Mouse (Mus musculus) midbrain, embryonic 11.5 days (tissue): Measurements from ENCODE around the gene Myd88. TPM values are rescaled to one million over a fixed set of nuclear protein-coding genes. Genes with fewer than 3 reads are reported as not detected.

Source experiments
- ATAC-seq: fragments of 200-750 bp; cut with Nextera tagmentation; 2 replicates; pipeline ENCODE4 v1.8.0; 2017; ENCODE audit warnings: moderate TSS enrichment, moderate library complexity; ENCODE audit not compliant: low FRiP score
- DNase-seq: peaks from one replicate; pipeline ENCODE4 v3.0.0; 2015; ENCODE audit warnings: low spot score; ENCODE audit errors: missing footprints
- H3K27ac ChIP-seq: fragments of 300-500 bp; sonication (generic); 2 replicates; pipeline ENCODE4 v1.5.1; 2014; ENCODE audit warnings: low read depth, low read length
- H3K27me3 ChIP-seq: fragments of 300-500 bp; sonication (generic); 2 replicates; pipeline ENCODE4 v1.6.1; 2014; ENCODE audit warnings: mild to moderate bottlenecking, low read length, moderate library complexity, mixed read lengths; ENCODE audit not compliant: control insufficient read depth, insufficient read depth
- H3K36me3 ChIP-seq: fragments of 300-500 bp; sonication (generic); 2 replicates; pipeline ENCODE4 v1.6.1; 2014; ENCODE audit warnings: mild to moderate bottlenecking, low read length, moderate library complexity, mixed read lengths; ENCODE audit not compliant: control insufficient read depth, insufficient read depth
- H3K4me1 ChIP-seq: fragments of 300-500 bp; sonication (generic); 2 replicates; pipeline ENCODE4 v1.6.1; 2014; ENCODE audit warnings: low read length; ENCODE audit not compliant: control insufficient read depth, insufficient read depth
- H3K4me2 ChIP-seq: fragments of 300-500 bp; sonication (generic); 2 replicates; pipeline ENCODE4 v1.6.1; 2014; ENCODE audit warnings: mild to moderate bottlenecking, moderate library complexity
- H3K4me3 ChIP-seq: fragments of 300-500 bp; sonication (generic); 2 replicates; pipeline ENCODE4 v1.5.1; 2014; ENCODE audit warnings: low read depth, low read length
- H3K9ac ChIP-seq: fragments of 300-500 bp; sonication (generic); 2 replicates; pipeline ENCODE4 v1.6.1; 2014; ENCODE audit warnings: low read length
- H3K9me3 ChIP-seq: fragments of 300-500 bp; sonication (generic); 2 replicates; pipeline ENCODE4 v1.6.1; 2016; ENCODE audit warnings: low read length; ENCODE audit not compliant: control insufficient read depth
- WGBS: fragments of 180-500 bp; shearing (Covaris S2); extraction: QIAGEN DNeasy Blood & Tissue Kit; methylation state at CpG from one replicate; pipeline ENCODE4 v1.1.7; 2014; 5-methylcytosine and 5-hydroxymethylcytosine counted together
- polyA plus RNA-seq: library from polyadenylated mRNA; unstranded; fragments of >200 nt; fragmentation: Nextera tagmentation; extraction: Ambion mirVana; gene quantifications from 2 replicates; pipeline ENCODE4 v1.2.1, GENCODE M21; 2014

Myd88 gene
- polyA plus RNA-seq, 1 experiment from 2014 or later = 7.6 TPM

DNA sequence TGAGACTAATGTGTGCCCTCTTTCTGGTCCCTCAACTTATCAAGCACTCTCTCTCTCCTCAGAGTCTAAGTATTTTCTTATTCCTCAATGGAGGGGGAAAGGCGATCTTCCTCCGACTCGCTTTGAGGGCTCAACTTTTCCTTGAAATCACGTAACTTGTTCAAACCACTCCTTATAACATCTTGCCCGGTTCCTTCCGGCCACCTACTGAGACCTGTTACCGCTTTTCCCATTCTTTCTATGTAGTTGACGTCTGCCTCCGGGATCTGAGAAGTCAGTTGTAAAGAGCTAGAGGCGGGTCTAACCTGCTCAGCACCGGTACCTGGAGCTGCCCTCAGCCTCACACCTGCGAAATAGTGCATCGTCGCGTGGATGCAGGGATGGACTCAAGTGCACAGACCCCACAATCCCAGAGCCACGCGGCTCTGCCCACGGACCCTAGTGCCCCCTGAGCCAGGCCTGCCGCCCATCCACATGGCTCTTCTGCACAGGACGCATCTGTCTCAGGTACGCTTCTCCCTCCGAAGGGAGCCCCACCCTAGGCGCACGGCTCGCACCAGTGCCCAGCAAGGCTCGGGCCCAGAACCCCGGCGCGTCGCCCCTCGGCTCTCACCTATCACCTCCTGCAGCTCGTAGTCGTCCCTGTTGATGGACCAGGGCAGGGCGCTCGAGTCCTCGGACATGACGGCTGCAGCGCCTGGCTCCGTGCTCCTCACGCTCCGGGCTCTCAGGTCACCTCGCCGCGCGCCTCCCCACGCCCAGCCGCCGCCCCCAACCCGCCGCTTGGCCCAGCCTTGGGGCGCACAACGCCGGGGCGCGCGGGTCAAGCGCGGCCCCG, 19.6 kb downstream of the Myd88 start:
- H3K27ac ChIP-seq = peak overlapping the region; percentile 83
- WGBS = under 1% methylated on average over 59 of the region's 59 CpGs
- ATAC-seq (peak; percentile 61), DNase-seq (peak; percentile 92)
- peak overlapping the region; percentile 87 for H3K4me3 ChIP-seq
- H3K27me3 ChIP-seq = no peaks in the 10 kb centered on the region
- peaks cover 8% of the 10 kb centered on the region for H3K4me1 ChIP-seq
- H3K36me3 ChIP-seq = no peaks in the 10 kb centered on the region
- H3K4me2 ChIP-seq = peak overlapping the region; percentile 69
- no peaks in the 10 kb centered on the region for H3K9me3 ChIP-seq
- peak overlapping the region; percentile 79 for H3K9ac ChIP-seq

DNA sequence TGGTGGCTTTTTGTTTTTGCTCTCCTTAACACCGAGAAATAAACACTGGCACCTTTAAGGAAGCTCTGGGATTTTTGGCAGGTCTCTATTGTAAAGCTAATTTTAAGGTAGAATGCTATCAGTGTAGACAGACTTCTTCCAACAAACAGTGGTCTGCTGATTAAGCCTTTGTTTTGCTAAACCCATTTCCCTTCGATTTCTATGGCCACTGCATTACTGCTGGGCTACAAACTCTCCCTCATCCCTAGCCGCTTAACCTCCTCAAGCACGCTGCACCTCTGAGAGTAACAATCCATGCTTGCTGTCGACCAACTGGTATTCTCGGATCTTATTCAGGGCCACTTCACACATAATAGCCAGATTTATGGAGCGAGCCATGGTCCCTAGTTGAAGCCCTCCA, 20.3 kb downstream of the Myd88 start:
- peak overlapping the region; percentile 79; the same call in 1 of the 2 replicates for H3K9ac ChIP-seq
- ATAC-seq (no peak), DNase-seq (no peak)
- peak overlapping the region; percentile 69 for H3K4me2 ChIP-seq
- H3K9me3 ChIP-seq = no peaks in the 10 kb centered on the region
- H3K27me3 ChIP-seq = no peaks in the 10 kb centered on the region
- no peak overlapping the region for H3K27ac ChIP-seq
- peak overlapping the region; percentile 87 for H3K4me3 ChIP-seq
- 11% methylated on average over 7 of the region's 7 CpGs for WGBS
- no peaks in the 10 kb centered on the region for H3K36me3 ChIP-seq
- H3K4me1 ChIP-seq = peaks cover 8% of the 10 kb centered on the region

DNA sequence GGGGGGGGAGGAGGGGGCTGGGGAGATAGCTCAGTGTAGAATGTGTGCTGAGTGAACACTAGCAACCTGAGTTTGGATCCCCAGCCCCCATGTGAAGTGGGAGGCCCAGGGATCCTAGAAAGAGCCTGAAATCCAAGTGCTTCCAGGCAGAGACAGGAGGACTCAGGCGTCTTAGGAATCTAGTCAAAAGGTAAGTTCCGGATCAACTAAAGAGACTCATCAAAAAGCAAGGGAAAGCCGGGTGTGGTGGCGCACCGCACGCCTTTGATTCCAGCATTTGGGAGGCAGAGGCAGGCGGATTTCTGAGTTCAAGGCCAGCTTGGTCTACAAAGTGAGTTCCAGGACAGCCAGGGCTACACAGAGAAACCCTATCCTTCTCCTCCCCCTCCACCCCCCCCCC, 20.8 kb downstream of the Myd88 start:
- H3K9ac ChIP-seq = no peak overlapping the region
- H3K9me3 ChIP-seq = no peaks in the 10 kb centered on the region
- DNase-seq (no peak), ATAC-seq (no peak)
- H3K4me1 ChIP-seq = peaks cover 8% of the 10 kb centered on the region
- H3K27ac ChIP-seq = no peak overlapping the region
- 77% methylated on average over 7 of the region's 7 CpGs for WGBS
- no peaks in the 10 kb centered on the region for H3K27me3 ChIP-seq
- peak overlapping the region; percentile 87 for H3K4me3 ChIP-seq
- no peaks in the 10 kb centered on the region for H3K36me3 ChIP-seq
- peak overlapping the region; percentile 69; the same call in 1 of the 2 replicates for H3K4me2 ChIP-seq

DNA sequence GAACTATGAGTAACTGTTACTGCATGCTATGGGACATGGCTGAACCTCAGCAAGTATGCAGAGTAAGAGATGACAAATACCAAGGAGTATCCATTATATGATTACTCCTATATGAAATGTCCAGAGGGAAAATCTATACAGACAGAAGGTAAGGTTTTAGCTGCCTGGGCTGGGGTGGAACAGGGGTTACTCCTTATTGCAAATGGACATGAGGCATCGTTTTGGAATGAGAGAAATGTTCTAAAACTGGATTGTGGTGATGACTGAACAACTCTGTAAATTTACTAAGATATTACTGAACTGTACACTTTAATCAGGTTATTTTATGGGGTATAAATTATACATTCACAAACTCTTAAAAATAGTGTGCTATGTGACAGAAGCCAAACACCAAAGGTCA, 22.3 kb downstream of the Myd88 start:
- H3K4me1 ChIP-seq = peaks cover 8% of the 10 kb centered on the region
- H3K9ac ChIP-seq = no peak overlapping the region
- no peaks in the 10 kb centered on the region for H3K9me3 ChIP-seq
- no peak for ATAC-seq
- no peaks in the 10 kb centered on the region for H3K27me3 ChIP-seq
- 93% methylated on average over 1 of the region's 1 CpGs for WGBS
- H3K4me2 ChIP-seq = no peak overlapping the region
- no peak for DNase-seq
- H3K27ac ChIP-seq = no peak overlapping the region
- H3K4me3 ChIP-seq = no peak overlapping the region
- H3K36me3 ChIP-seq = no peaks in the 10 kb centered on the region

DNA sequence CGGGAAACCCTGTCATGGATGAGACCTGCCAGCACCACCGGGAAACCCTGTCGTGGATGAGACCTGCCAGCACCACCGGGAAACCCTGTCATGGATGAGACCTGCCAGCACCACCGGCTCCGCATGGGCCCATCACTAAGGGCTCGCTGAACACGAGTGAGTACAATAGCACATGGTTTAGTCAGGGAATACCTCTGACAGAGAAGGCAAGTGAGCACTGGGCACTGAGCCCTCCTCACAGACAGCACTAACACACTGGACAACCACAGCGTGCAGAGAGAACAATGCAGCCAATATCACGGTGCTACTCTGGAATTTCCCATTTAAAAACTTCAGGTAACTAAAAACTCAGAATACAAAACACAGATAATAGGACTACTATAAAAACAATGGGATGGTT, 28.1 kb downstream of the Myd88 start:
- no peaks in the 10 kb centered on the region for H3K36me3 ChIP-seq
- H3K27ac ChIP-seq = no peak overlapping the region
- H3K4me2 ChIP-seq = no peak overlapping the region
- DNase-seq (no peak), ATAC-seq (no peak)
- H3K4me3 ChIP-seq = no peak overlapping the region
- H3K9me3 ChIP-seq = no peaks in the 10 kb centered on the region
- no peaks in the 10 kb centered on the region for H3K27me3 ChIP-seq
- H3K9ac ChIP-seq = no peak overlapping the region
- 91% methylated on average over 10 of the region's 10 CpGs for WGBS
- H3K4me1 ChIP-seq = no peaks in the 10 kb centered on the region

DNA sequence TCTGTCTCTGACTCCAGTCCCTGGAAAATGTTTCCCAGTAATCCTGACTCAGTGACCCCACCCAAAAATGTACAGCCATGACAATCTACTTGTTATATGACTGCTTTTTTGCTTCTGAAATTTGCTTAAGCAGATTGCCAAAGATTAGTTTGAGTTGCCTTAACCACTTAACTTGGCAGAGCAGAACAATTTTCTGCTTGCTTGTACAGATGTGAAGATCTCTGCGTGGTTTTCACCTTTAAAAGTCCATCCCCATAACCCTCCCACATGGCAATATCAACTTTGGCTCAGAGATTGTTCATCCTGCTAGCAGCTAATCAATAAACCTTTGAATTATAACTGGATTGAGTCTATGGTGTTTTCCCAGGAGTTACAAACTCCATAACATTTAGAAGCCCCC, 32.1 kb downstream of the Myd88 start:
- WGBS = 90% methylated on average over 1 of the region's 1 CpGs
- Histone ChIP-seq H3K36me3 (no peaks in the 10 kb centered on the region), H3K27ac (no peak overlapping the region), H3K27me3 (no peaks in the 10 kb centered on the region), H3K9ac (no peak overlapping the region), H3K4me2 (no peak overlapping the region), H3K4me3 (no peak overlapping the region), H3K9me3 (no peaks in the 10 kb centered on the region), H3K4me1 (no peaks in the 10 kb centered on the region)
- no peak for DNase-seq
- no peak for ATAC-seq

DNA sequence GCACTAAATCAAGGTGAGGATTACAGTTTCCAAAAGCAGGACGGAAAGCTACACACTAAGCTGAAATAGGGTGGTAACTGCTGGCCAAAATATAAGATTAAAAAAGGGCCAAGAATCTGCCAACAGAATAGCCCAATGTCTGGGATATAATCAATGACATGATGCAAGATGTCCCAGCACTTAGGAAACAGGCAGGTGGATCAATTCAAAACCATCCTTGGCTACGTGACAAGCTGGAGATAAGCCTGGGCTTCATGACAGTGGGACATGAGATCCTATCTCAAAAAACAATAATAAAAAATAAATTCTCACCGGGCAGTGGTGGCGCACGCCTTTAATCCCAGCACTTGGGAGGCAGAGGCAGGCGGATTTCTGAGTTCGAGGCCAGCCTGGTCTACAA, 35.3 kb downstream of the Myd88 start:
- Histone ChIP-seq H3K4me1 (no peaks in the 10 kb centered on the region), H3K27ac (no peak overlapping the region), H3K4me3 (no peak overlapping the region), H3K9ac (no peak overlapping the region), H3K27me3 (no peaks in the 10 kb centered on the region), H3K4me2 (no peak overlapping the region), H3K9me3 (no peaks in the 10 kb centered on the region), H3K36me3 (0 out of 2 replicates have a peak, but pooled peaks cover 3% of the 10 kb centered on the region)
- WGBS = 94% methylated on average over 7 of the region's 7 CpGs
- ATAC-seq = no peak
- no peak for DNase-seq

DNA sequence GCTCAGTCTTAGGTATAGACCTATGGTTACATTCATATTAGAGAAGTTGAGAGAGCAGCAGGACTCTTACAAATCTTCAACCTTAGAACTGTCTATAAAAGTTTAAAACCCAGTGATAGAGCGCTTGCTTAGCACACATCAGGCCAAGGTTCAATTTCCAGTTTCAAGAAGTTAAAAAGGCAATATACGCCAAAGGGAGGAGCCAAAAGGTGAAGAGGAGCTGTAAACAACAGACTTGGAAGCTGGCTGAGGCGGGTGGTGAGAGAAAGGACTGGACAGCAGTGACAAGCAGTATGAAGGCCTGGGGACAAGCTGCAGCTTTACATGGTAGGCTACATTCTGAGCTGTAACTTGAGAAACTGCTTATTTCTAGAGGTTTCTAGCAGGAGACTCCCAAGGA, 42.6 kb downstream of the Myd88 start:
- peak; percentile 35 for DNase-seq
- Histone ChIP-seq H3K4me1 (no peaks in the 10 kb centered on the region), H3K9ac (no peak overlapping the region), H3K27me3 (no peaks in the 10 kb centered on the region), H3K9me3 (no peaks in the 10 kb centered on the region), H3K36me3 (0 out of 2 replicates have a peak, but pooled peaks cover 3% of the 10 kb centered on the region), H3K4me2 (no peak overlapping the region), H3K4me3 (no peak overlapping the region), H3K27ac (no peak overlapping the region)
- 96% methylated on average over 3 of the region's 3 CpGs for WGBS
- ATAC-seq = no peak

DNA sequence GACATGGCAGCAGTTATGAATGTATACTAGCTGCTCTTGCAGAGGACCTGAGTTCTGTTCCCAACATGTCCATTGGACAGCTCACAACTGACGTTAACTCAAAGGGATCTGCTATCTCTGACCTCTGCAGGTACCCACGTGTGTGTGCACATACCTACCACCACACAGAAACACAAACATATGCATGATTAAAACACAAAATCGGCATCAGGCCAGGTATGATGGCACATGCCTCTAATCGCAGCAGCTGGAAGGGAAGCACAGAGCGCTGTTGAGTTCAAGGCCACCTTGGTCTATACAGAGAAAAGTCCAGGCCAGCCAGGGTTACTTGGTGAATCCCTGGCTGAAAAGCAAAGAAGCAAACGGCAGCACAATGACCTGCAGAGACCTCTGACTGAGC, 43.5 kb downstream of the Myd88 start:
- H3K4me1 ChIP-seq = no peaks in the 10 kb centered on the region
- 0 out of 2 replicates have a peak, but pooled peaks cover 3% of the 10 kb centered on the region for H3K36me3 ChIP-seq
- no peak overlapping the region for H3K27ac ChIP-seq
- no peak overlapping the region for H3K9ac ChIP-seq
- H3K9me3 ChIP-seq = no peaks in the 10 kb centered on the region
- H3K4me3 ChIP-seq = no peak overlapping the region
- no peaks in the 10 kb centered on the region for H3K27me3 ChIP-seq
- no peak overlapping the region for H3K4me2 ChIP-seq
- no peak for ATAC-seq
- WGBS = 87% methylated on average over 6 of the region's 6 CpGs
- DNase-seq = no peak
